Mouse (Mus musculus) lung, adult 2 months (tissue): ENCODE measurements around the gene Pde4d.

Source experiments
- CTCF ChIP-seq: fragments of 200-500 bp; IDR thresholded peaks from 2 replicates; pipeline ENCODE4 v1.5.1; 2011; ENCODE audit warnings: mild to moderate bottlenecking, low read length, control low read depth; ENCODE audit not compliant: insufficient read depth
- POLR2A ChIP-seq: fragments of 200-500 bp; IDR thresholded peaks from 2 replicates; pipeline ENCODE4 v1.6.1; 2011; ENCODE audit warnings: low read depth, mild to moderate bottlenecking, control low read depth, low read length, borderline replicate concordance; ENCODE audit errors: extremely low read depth

- TF ChIP-seq CTCF (no peak), POLR2A (no peak)
Measured at GRCm38 (mm10) chr13:108428809-108429208, 20.9 kb upstream of the Pde4d start.
